Mouse (Mus musculus): ENCODE results near the gene Thnsl1. TPM values are rescaled to one million over a fixed set of nuclear protein-coding genes. Genes with fewer than 3 reads are reported as not detected.

The Thnsl1 gene
- polyA plus RNA-seq (2015; fragmentation: Nextera tagmentation; extraction: Ambion mirVana) = 7.0 and 8.5 TPM in 2 replicates

GRCm38 (mm10) chr2:21204912-21205830, at the start of gene Thnsl1, which contains the start of gene Enkur:
Thnsl1 (plus strand) TSS chr2:21205724.
Enkur (minus strand) TSS chr2:21205365.
- Histone ChIP-seq H3K4me1 (peaks cover 8% of the 10 kb centered on the region; the same call in 1 of the 2 replicates), H3K36me3 (no peaks in the 10 kb centered on the region)
- 2% methylated on average over 43 of the region's 43 CpGs for WGBS

GRCm38 (mm10) chr2:21164296-21164695, 41.2 kb upstream of the Thnsl1 start:
- no peak overlapping the region for H3K27ac ChIP-seq
- no peaks in the 10 kb centered on the region for H3K4me1 ChIP-seq
- ATAC-seq (ENCODE audit: borderline replicate concordance, extremely low read depth, low FRiP score, low TSS enrichment) = no peak
- H3K27me3 ChIP-seq = no peaks in the 10 kb centered on the region
- H3K36me3 ChIP-seq = no peaks in the 10 kb centered on the region
- no peak overlapping the region for H3K4me3 ChIP-seq
- WGBS = 77% methylated on average over 8 of the region's 8 CpGs
- H3K4me2 ChIP-seq = no peak overlapping the region
- H3K9ac ChIP-seq = no peak overlapping the region
- H3K9me3 ChIP-seq = no peaks in the 10 kb centered on the region

More at GRCm38 (mm10) chr2:21204912-21205830, at the start of gene Thnsl1, which contains the start of gene Enkur:
- Histone ChIP-seq H3K4me2 (peak within 1 kb of the TSS; percentile 86), H3K4me3 (peak within 1 kb of the TSS; percentile 61), H3K27ac (peak within 1 kb of the TSS; percentile 58), H3K9me3 (no peaks in the 10 kb centered on the region), H3K9ac (peak within 1 kb of the TSS; percentile 59), H3K27me3 (no peaks in the 10 kb centered on the region)
- peak; percentile 100 for ATAC-seq (ENCODE audit: borderline replicate concordance, extremely low read depth, low FRiP score, low TSS enrichment)

- no peak overlapping the region for H3K9ac ChIP-seq
- H3K4me2 ChIP-seq = no peak overlapping the region
- H3K4me3 ChIP-seq = no peak overlapping the region
- no peaks in the 10 kb centered on the region for H3K4me1 ChIP-seq
- H3K9me3 ChIP-seq = no peaks in the 10 kb centered on the region
- 84% methylated on average over 1 of the region's 1 CpGs for WGBS
- no peaks in the 10 kb centered on the region for H3K36me3 ChIP-seq
- ATAC-seq (ENCODE audit: borderline replicate concordance, extremely low read depth, low FRiP score, low TSS enrichment) = no peak
- no peaks in the 10 kb centered on the region for H3K27me3 ChIP-seq
- no peak overlapping the region for H3K27ac ChIP-seq
Observed at GRCm38 (mm10) chr2:21167916-21168315, 37.6 kb upstream of the Thnsl1 start.

GRCm38 (mm10) chr2:21172797-21173196, 32.7 kb upstream of the Thnsl1 start:
- Histone ChIP-seq H3K27ac (no peak overlapping the region), H3K9me3 (no peaks in the 10 kb centered on the region), H3K9ac (no peak overlapping the region), H3K36me3 (no peaks in the 10 kb centered on the region), H3K4me3 (no peak overlapping the region), H3K4me2 (no peak overlapping the region), H3K27me3 (no peaks in the 10 kb centered on the region), H3K4me1 (no peaks in the 10 kb centered on the region)
- no peak for ATAC-seq (ENCODE audit: borderline replicate concordance, extremely low read depth, low FRiP score, low TSS enrichment)
- WGBS = 68% methylated on average over 3 of the region's 3 CpGs

- H3K27me3 ChIP-seq = no peaks in the 10 kb centered on the region
- ATAC-seq (ENCODE audit: borderline replicate concordance, extremely low read depth, low FRiP score, low TSS enrichment) = no peak
- no peaks in the 10 kb centered on the region for H3K9me3 ChIP-seq
- H3K9ac ChIP-seq = no peak overlapping the region
- no peak overlapping the region for H3K27ac ChIP-seq
- no peaks in the 10 kb centered on the region for H3K4me1 ChIP-seq
- H3K36me3 ChIP-seq = no peaks in the 10 kb centered on the region
- H3K4me3 ChIP-seq = no peak overlapping the region
- 88% methylated on average over 5 of the region's 5 CpGs for WGBS
- no peak overlapping the region for H3K4me2 ChIP-seq
Observed at GRCm38 (mm10) chr2:21179136-21179535, 26.4 kb upstream of the Thnsl1 start.

- Histone ChIP-seq H3K9me3 (no peaks in the 10 kb centered on the region), H3K4me3 (no peak overlapping the region), H3K27me3 (no peaks in the 10 kb centered on the region), H3K4me2 (no peak overlapping the region), H3K4me1 (no peaks in the 10 kb centered on the region), H3K27ac (no peak overlapping the region), H3K36me3 (no peaks in the 10 kb centered on the region), H3K9ac (no peak overlapping the region)
- ATAC-seq (ENCODE audit: borderline replicate concordance, extremely low read depth, low FRiP score, low TSS enrichment) = no peak
- WGBS = 63% methylated on average over 1 of the region's 1 CpGs
Observed at GRCm38 (mm10) chr2:21182811-21183210, 22.7 kb upstream of the Thnsl1 start.

- Histone ChIP-seq H3K4me3 (no peak overlapping the region), H3K4me2 (no peak overlapping the region), H3K27me3 (no peaks in the 10 kb centered on the region), H3K36me3 (no peaks in the 10 kb centered on the region), H3K27ac (no peak overlapping the region), H3K4me1 (no peaks in the 10 kb centered on the region), H3K9ac (no peak overlapping the region), H3K9me3 (no peaks in the 10 kb centered on the region)
- ATAC-seq (ENCODE audit: borderline replicate concordance, extremely low read depth, low FRiP score, low TSS enrichment) = no peak
- 31% methylated on average over 7 of the region's 7 CpGs for WGBS
Observed at GRCm38 (mm10) chr2:21187576-21187975, 17.9 kb upstream of the Thnsl1 start.

GRCm38 (mm10) chr2:21188610-21189009, 16.9 kb upstream of the Thnsl1 start:
- no peak for ATAC-seq (ENCODE audit: borderline replicate concordance, extremely low read depth, low FRiP score, low TSS enrichment)
- 61% methylated on average over 4 of the region's 4 CpGs for WGBS
- no peaks in the 10 kb centered on the region for H3K27me3 ChIP-seq
- no peaks in the 10 kb centered on the region for H3K9me3 ChIP-seq
- H3K4me1 ChIP-seq = no peaks in the 10 kb centered on the region
- H3K4me2 ChIP-seq = no peak overlapping the region
- no peak overlapping the region for H3K9ac ChIP-seq
- no peak overlapping the region for H3K4me3 ChIP-seq
- H3K36me3 ChIP-seq = no peaks in the 10 kb centered on the region
- no peak overlapping the region for H3K27ac ChIP-seq

- WGBS = 46% methylated on average over 1 of the region's 1 CpGs
- no peaks in the 10 kb centered on the region for H3K9me3 ChIP-seq
- no peak overlapping the region for H3K27ac ChIP-seq
- H3K9ac ChIP-seq = no peak overlapping the region
- H3K36me3 ChIP-seq = no peaks in the 10 kb centered on the region
- no peaks in the 10 kb centered on the region for H3K4me1 ChIP-seq
- ATAC-seq (ENCODE audit: borderline replicate concordance, extremely low read depth, low FRiP score, low TSS enrichment) = no peak
- no peak overlapping the region for H3K4me3 ChIP-seq
- H3K4me2 ChIP-seq = no peak overlapping the region
- no peaks in the 10 kb centered on the region for H3K27me3 ChIP-seq
Observed at GRCm38 (mm10) chr2:21191232-21191631, 14.3 kb upstream of the Thnsl1 start.

GRCm38 (mm10) chr2:21195233-21195632, 10.3 kb upstream of the Thnsl1 start:
- Histone ChIP-seq H3K4me1 (no peaks in the 10 kb centered on the region), H3K27ac (no peak overlapping the region), H3K9ac (no peak overlapping the region), H3K4me2 (no peak overlapping the region), H3K27me3 (no peaks in the 10 kb centered on the region), H3K36me3 (no peaks in the 10 kb centered on the region), H3K4me3 (no peak overlapping the region), H3K9me3 (no peaks in the 10 kb centered on the region)
- 75% methylated on average over 5 of the region's 5 CpGs for WGBS
- ATAC-seq (ENCODE audit: borderline replicate concordance, extremely low read depth, low FRiP score, low TSS enrichment) = no peak

GRCm38 (mm10) chr2:21199051-21199450, 6.5 kb upstream of the Thnsl1 start:
- Histone ChIP-seq H3K27me3 (no peaks in the 10 kb centered on the region), H3K4me1 (no peaks in the 10 kb centered on the region), H3K9ac (no peak overlapping the region), H3K36me3 (no peaks in the 10 kb centered on the region), H3K4me3 (no peak overlapping the region), H3K4me2 (no peak overlapping the region), H3K9me3 (no peaks in the 10 kb centered on the region), H3K27ac (no peak overlapping the region)
- WGBS = 48% methylated on average over 3 of the region's 3 CpGs
- ATAC-seq (ENCODE audit: borderline replicate concordance, extremely low read depth, low FRiP score, low TSS enrichment) = no peak

- Histone ChIP-seq H3K27ac (no peak overlapping the region), H3K4me3 (no peak overlapping the region), H3K4me1 (peaks cover 8% of the 10 kb centered on the region; the same call in 1 of the 2 replicates), H3K9ac (no peak overlapping the region), H3K36me3 (no peaks in the 10 kb centered on the region), H3K4me2 (no peak overlapping the region), H3K9me3 (no peaks in the 10 kb centered on the region), H3K27me3 (no peaks in the 10 kb centered on the region)
- WGBS = 61% methylated on average over 2 of the region's 2 CpGs
- no peak for ATAC-seq (ENCODE audit: borderline replicate concordance, extremely low read depth, low FRiP score, low TSS enrichment)
Observed at GRCm38 (mm10) chr2:21202754-21203153, 2.8 kb upstream of the Thnsl1 start.

Measured in lung, embryonic 15.5 days (tissue).